In genomic region chr2:84677270-84677967, GRCm38 (mm10) we compare ENCODE assay signal across 8 mouse cellular contexts. TPM values are rescaled to one million over a fixed set of nuclear protein-coding genes. Genes with fewer than 3 reads are reported as not detected.
DNase-seq lines count a peak whose midpoint lies in the region; ATAC-seq and TF ChIP-seq lines count a peak whose summit lies in the region.

No protein-coding gene starts in this region.

- 5% methylated on average over 22 of the region's 22 CpGs for WGBS in kidney, adult 2 months
- WGBS in forebrain, embryonic 14.5 days, result 10% methylated on average over 22 of the region's 22 CpGs
- 7% methylated on average over 22 of the region's 22 CpGs for WGBS in liver, embryonic 15.5 days (ENCODE audit: insufficient replicate concordance)
- WGBS in stomach, postnatal 0 days, result 5% methylated on average over 22 of the region's 22 CpGs

- no peaks in the 10 kb centered on the region; the same call in 1 of the 2 replicates for H3K4me1 ChIP-seq in kidney, adult 2 months (ENCODE audit: control insufficient read depth, insufficient read depth, low read length)
- peaks cover 14% of the 10 kb centered on the region; the same call in 1 of the 2 replicates for H3K4me1 ChIP-seq in forebrain, embryonic 14.5 days (ENCODE audit: control insufficient read depth, insufficient read depth, low read length)
- peaks cover 47% of the 10 kb centered on the region for H3K4me1 ChIP-seq in liver, embryonic 15.5 days (replicated peaks)
- H3K4me1 ChIP-seq in stomach, postnatal 0 days (replicated peaks; ENCODE audit: control insufficient read depth, insufficient read depth), result no peaks in the 10 kb centered on the region

- H3K9ac ChIP-seq in forebrain, embryonic 14.5 days (ENCODE audit: low read length), result peak overlapping the region; percentile 68
- H3K9ac ChIP-seq in liver, embryonic 15.5 days, result peak overlapping the region; percentile 61
- peak overlapping the region; percentile 65 for H3K9ac ChIP-seq in stomach, postnatal 0 days (ENCODE audit: low read length)

- no peak for DNase-seq in kidney, adult 2 months
- no peak for DNase-seq in kidney, postnatal 25 days
- DNase-seq in R1 (ENCODE audit: low read depth, low spot score), result peak; percentile 90
- peak; percentile 32 for DNase-seq in forebrain, embryonic 14.5 days (ENCODE audit: low spot score)
- no peak for DNase-seq in stomach, postnatal 0 days (ENCODE audit: low spot score)
- DNase-seq in layer of hippocampus, adult 9-11 months, result no peak
- DNase-seq in adrenal gland, postnatal 4 days (ENCODE audit: low spot score in 2 of 2), result no peak

- H3K9me3 ChIP-seq in forebrain, embryonic 14.5 days (replicated peaks; ENCODE audit: control insufficient read depth, low read length), result no peaks in the 10 kb centered on the region
- H3K9me3 ChIP-seq in liver, embryonic 15.5 days (replicated peaks), result no peaks in the 10 kb centered on the region
- no peaks in the 10 kb centered on the region for H3K9me3 ChIP-seq in stomach, postnatal 0 days (ENCODE audit: control insufficient read depth, low read length)

- H3K4me3 ChIP-seq in kidney, adult 2 months (ENCODE audit: insufficient read depth, low read depth, low read length), result peak overlapping the region; percentile 65
- H3K4me3 ChIP-seq in forebrain, embryonic 14.5 days (ENCODE audit: low read depth, low read length), result peak overlapping the region; percentile 58
- peak overlapping the region; percentile 87 for H3K4me3 ChIP-seq in liver, embryonic 15.5 days (replicated peaks)
- peak overlapping the region; percentile 52 for H3K4me3 ChIP-seq in stomach, postnatal 0 days (ENCODE audit: low read depth, low read length)

- H3K27ac ChIP-seq in kidney, adult 2 months (ENCODE audit: insufficient read depth, low read depth, low read length), result peak overlapping the region; percentile 64
- peak overlapping the region; percentile 61; the same call in 1 of the 2 replicates for H3K27ac ChIP-seq in forebrain, embryonic 14.5 days (ENCODE audit: low read depth, low read length)
- H3K27ac ChIP-seq in liver, embryonic 15.5 days (replicated peaks), result peak overlapping the region; percentile 75
- H3K27ac ChIP-seq in stomach, postnatal 0 days (replicated peaks), result 0 out of 2 replicates have a peak overlapping the region, but pooled peaks have one; percentile 35

- H3K27me3 ChIP-seq in kidney, adult 2 months (replicated peaks; ENCODE audit: control insufficient read depth, insufficient read depth, low read length), result no peaks in the 10 kb centered on the region
- H3K27me3 ChIP-seq in forebrain, embryonic 14.5 days (replicated peaks; ENCODE audit: control insufficient read depth, insufficient read depth, low read length), result no peaks in the 10 kb centered on the region
- no peaks in the 10 kb centered on the region for H3K27me3 ChIP-seq in liver, embryonic 15.5 days
- H3K27me3 ChIP-seq in stomach, postnatal 0 days (ENCODE audit: control insufficient read depth, insufficient read depth, low read length), result no peaks in the 10 kb centered on the region

- TF ChIP-seq EP300 in stomach, postnatal 0 days (optimal IDR thresholded peaks at IDR 0.05), result no peak

- TF ChIP-seq POLR2A in kidney, adult 2 months (IDR thresholded peaks at IDR 0.05; ENCODE audit: low read depth, low read length), result no peak

- H3K4me2 ChIP-seq in forebrain, embryonic 14.5 days (ENCODE audit: low read length), result peak overlapping the region; percentile 62
- H3K4me2 ChIP-seq in liver, embryonic 15.5 days, result peak overlapping the region; percentile 80
- H3K4me2 ChIP-seq in stomach, postnatal 0 days (replicated peaks; ENCODE audit: low read depth), result peak overlapping the region; percentile 67

- peak; percentile 27; the same call in 1 of the 2 replicates for TF ChIP-seq CTCF in kidney, adult 2 months (conservative IDR thresholded peaks at IDR 0.05; ENCODE audit: insufficient read depth, insufficient read length, low read depth, low read length)
- peak; percentile 73 for TF ChIP-seq CTCF in stomach, postnatal 0 days (IDR thresholded peaks at IDR 0.05; ENCODE audit: low read depth)

- no peaks in the 10 kb centered on the region; the same call in 1 of the 2 replicates for H3K36me3 ChIP-seq in kidney, adult 2 months (ENCODE audit: control insufficient read depth, insufficient read depth, low read length)
- H3K36me3 ChIP-seq in forebrain, embryonic 14.5 days (ENCODE audit: control insufficient read depth, insufficient read depth, low read length), result peaks cover 41% of the 10 kb centered on the region
- H3K36me3 ChIP-seq in liver, embryonic 15.5 days (replicated peaks), result peaks cover 50% of the 10 kb centered on the region
- peaks cover 10% of the 10 kb centered on the region for H3K36me3 ChIP-seq in stomach, postnatal 0 days (ENCODE audit: control insufficient read depth, insufficient read depth, low read length)

- peak; percentile 44 for ATAC-seq in forebrain, embryonic 14.5 days
- peak; percentile 40 for ATAC-seq in liver, embryonic 15.5 days (ENCODE audit: insufficient read depth)
- ATAC-seq in stomach, postnatal 0 days (ENCODE audit: low FRiP score, low TSS enrichment), result peak; percentile 27; the same call in 1 of the 2 replicates

RNA-seq across cellular contexts. Expression of gene Gm28635, which starts 0.4 kb away (rescaled TPM):
- polyA plus RNA-seq in kidney, adult 2 months (2012; rRNA removed), result not detected in 2 replicates
- polyA plus RNA-seq in forebrain, embryonic 14.5 days (2014; fragmentation: Nextera tagmentation; extraction: Ambion mirVana), result not detected in 2 replicates
- not detected in 2 replicates for polyA plus RNA-seq in liver, embryonic 15.5 days (2015; fragmentation: Nextera tagmentation; extraction: Ambion mirVana)
- not detected in 2 replicates for polyA plus RNA-seq in stomach, postnatal 0 days (2015; fragmentation: Nextera tagmentation; extraction: Ambion mirVana)
- total RNA-seq in adrenal gland, postnatal 4 days (2021), result not detected

RNA-seq across cellular contexts. Expression of gene Med19, which starts 0.8 kb away (rescaled TPM):
- 7.8 and 9.3 TPM in 2 replicates for polyA plus RNA-seq in kidney, adult 2 months (2012; rRNA removed)
- 55.3 and 59.8 TPM in 2 replicates for polyA plus RNA-seq in forebrain, embryonic 14.5 days (2014; fragmentation: Nextera tagmentation; extraction: Ambion mirVana)
- 18.7 and 21.1 TPM in 2 replicates for polyA plus RNA-seq in liver, embryonic 15.5 days (2015; fragmentation: Nextera tagmentation; extraction: Ambion mirVana)
- polyA plus RNA-seq in stomach, postnatal 0 days (2015; fragmentation: Nextera tagmentation; extraction: Ambion mirVana), result 18.1 and 18.2 TPM in 2 replicates
- total RNA-seq in adrenal gland, postnatal 4 days (2021), result 10 to 100 TPM; 26.7 to 28.6 TPM

RNA-seq across cellular contexts. Expression of gene Tmx2, which starts 1.5 kb away (rescaled TPM):
- 188 and 193 TPM in 2 replicates for polyA plus RNA-seq in kidney, adult 2 months (2012; rRNA removed)
- polyA plus RNA-seq in forebrain, embryonic 14.5 days (2014; fragmentation: Nextera tagmentation; extraction: Ambion mirVana), result 223 and 231 TPM in 2 replicates
- 71.2 and 71.8 TPM in 2 replicates for polyA plus RNA-seq in liver, embryonic 15.5 days (2015; fragmentation: Nextera tagmentation; extraction: Ambion mirVana)
- polyA plus RNA-seq in stomach, postnatal 0 days (2015; fragmentation: Nextera tagmentation; extraction: Ambion mirVana), result 80.9 and 86.0 TPM in 2 replicates
- 100 to 1,000 TPM; 114 to 116 TPM for total RNA-seq in adrenal gland, postnatal 4 days (2021)

RNA-seq across cellular contexts. Expression of gene Selenoh, which starts 6.8 kb away (rescaled TPM):
- 29.6 and 32.2 TPM in 2 replicates for polyA plus RNA-seq in kidney, adult 2 months (2012; rRNA removed)
- 277 and 350 TPM in 2 replicates for polyA plus RNA-seq in forebrain, embryonic 14.5 days (2014; fragmentation: Nextera tagmentation; extraction: Ambion mirVana)
- polyA plus RNA-seq in liver, embryonic 15.5 days (2015; fragmentation: Nextera tagmentation; extraction: Ambion mirVana), result 71.6 and 86.7 TPM in 2 replicates
- 111 and 123 TPM in 2 replicates for polyA plus RNA-seq in stomach, postnatal 0 days (2015; fragmentation: Nextera tagmentation; extraction: Ambion mirVana)
- 10 to 100 TPM; 87.7 to 89.0 TPM for total RNA-seq in adrenal gland, postnatal 4 days (2021)

RNA-seq across cellular contexts. Expression of gene Btbd18, which starts 18.5 kb away (rescaled TPM):
- 0.02 TPM in 1 of 2 replicates, not detected in the other for polyA plus RNA-seq in kidney, adult 2 months (2012; rRNA removed)
- polyA plus RNA-seq in forebrain, embryonic 14.5 days (2014; fragmentation: Nextera tagmentation; extraction: Ambion mirVana), result 0.10 and 0.33 TPM in 2 replicates
- 0.05 TPM in 2 replicates for polyA plus RNA-seq in liver, embryonic 15.5 days (2015; fragmentation: Nextera tagmentation; extraction: Ambion mirVana)
- polyA plus RNA-seq in stomach, postnatal 0 days (2015; fragmentation: Nextera tagmentation; extraction: Ambion mirVana), result 0.07 and 0.11 TPM in 2 replicates
- total RNA-seq in adrenal gland, postnatal 4 days (2021), result under 1 TPM; 0.22 to 0.42 TPM

Comparison
In these comparisons a context has a peak if more than half of its experiments do, and no peak if none do; other contexts are left out.
1. DNase-seq: peak in R1 (single experiment) and forebrain, embryonic 14.5 days (single experiment); none in kidney, adult 2 months (single experiment), kidney, postnatal 25 days (0 of 2), stomach, postnatal 0 days (single experiment), layer of hippocampus, adult 9-11 months (single experiment) and adrenal gland, postnatal 4 days (0 of 2).
2. Peak in every context shown above with its lines, with median percentiles within 50 percentile points of each other: H3K27ac ChIP-seq, H3K4me3 ChIP-seq, ATAC-seq, H3K4me2 ChIP-seq and H3K9ac ChIP-seq.